Mouse (Mus musculus): ENCODE data around the gene Adipor2.
"Not testable (repeated sequence)": the region's sequence is repeated elsewhere in the genome, so short reads cannot be mapped to it uniquely, and the experiment has no call there.

Adipor2 gene

GRCm38 (mm10) chr6:119417354-119417753 is at the start of gene Adipor2:
Gene Adipor2, minus strand, starts transcription at chr6:119417704.
- DNase-seq (ENCODE audit: extremely low read depth, low read depth, low spot score): peak; percentile 33

- DNase-seq (ENCODE audit: extremely low read depth, low read depth, low spot score): no peak
Observed at GRCm38 (mm10) chr6:119466161-119466560, 48.7 kb upstream of the Adipor2 start.

DNA sequence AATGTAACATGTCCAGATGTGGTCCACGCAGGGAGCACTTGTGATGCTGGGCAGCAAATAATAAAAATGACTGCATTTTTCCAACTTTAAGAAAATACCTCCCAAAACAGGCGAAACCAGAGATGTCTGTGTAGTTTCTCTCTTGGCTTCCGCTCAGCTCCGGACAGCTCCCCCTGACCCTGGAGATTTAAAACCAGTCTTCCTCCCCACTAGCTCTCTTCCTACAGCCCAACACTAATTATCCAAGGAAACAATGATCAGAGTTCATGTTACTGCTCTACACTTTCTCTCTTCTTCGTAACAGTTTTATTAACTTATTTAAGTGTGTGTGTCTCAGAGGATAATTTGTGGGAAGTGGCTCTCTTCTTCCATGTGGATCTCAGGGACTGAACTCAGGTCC is 42.9 kb upstream of the Adipor2 start:
- DNase-seq (ENCODE audit: extremely low read depth, low read depth, low spot score): no peak

DNA sequence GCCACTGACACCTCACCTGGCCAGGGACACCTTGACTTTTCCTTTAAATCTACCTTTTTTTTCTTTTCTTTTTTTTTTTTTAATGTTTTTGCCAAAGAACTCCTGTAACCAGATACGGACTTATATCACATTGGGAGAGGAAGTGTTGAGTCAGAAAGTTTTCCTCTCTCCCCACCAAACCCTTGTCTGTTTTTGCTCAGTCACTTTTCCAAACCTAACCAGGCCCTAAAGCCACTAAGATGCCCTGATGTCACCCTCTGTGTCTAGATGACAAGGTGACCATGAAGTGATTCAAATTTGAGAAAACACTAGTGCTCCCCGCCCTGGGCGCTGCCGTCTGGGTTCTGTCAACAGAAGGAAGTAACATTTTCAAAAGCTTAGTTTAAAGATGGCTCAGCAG is 41.5 kb upstream of the Adipor2 start:
- DNase-seq (ENCODE audit: extremely low read depth, low read depth, low spot score): no peak

DNA sequence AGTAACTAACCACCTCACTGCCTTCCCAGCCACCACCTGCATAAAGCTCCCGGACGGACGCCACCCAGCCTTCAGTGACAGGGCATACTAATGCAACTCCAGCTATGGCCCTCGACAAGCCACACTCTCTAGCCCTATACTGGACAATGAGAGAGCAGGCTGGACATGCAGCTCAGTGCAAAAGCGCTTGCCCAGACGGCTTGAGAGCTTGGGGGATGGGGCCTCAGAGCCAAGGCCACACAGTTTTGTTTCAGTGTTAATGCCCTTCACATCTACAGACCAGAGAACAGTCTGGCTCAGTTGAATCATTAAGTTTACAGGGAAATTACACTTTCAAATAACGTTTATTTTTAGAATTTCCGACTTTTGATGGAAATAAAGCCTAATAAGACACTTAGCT is 40.7 kb upstream of the Adipor2 start:
- DNase-seq (ENCODE audit: extremely low read depth, low read depth, low spot score): no peak

DNA sequence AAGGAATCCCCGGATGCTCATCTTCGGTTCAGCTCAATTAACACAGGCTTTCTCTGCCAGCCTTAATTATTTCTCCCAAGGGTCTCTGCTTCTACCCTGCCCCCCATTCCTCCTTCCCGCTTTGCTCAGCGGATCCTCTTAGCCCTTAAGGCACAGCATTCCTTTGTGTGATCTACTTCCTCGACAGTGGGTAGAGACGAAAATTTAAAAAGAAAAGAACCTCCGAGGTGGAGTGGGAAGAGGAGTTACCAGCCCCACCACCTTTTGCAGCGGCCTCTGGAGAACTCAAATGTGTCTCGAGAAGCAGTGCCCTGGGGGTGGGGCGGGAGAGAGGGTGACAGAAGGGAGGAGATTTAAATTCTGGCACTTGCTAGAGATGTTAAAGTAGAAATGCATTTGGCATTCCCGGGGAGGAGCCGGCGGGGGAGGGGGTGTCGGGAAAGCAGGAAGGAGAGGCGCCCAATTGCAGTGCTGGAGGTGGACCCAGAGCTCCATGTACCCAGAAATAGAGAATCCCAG is 34.5 kb upstream of the Adipor2 start:
- DNase-seq (ENCODE audit: extremely low read depth, low read depth, low spot score): no peak

DNA sequence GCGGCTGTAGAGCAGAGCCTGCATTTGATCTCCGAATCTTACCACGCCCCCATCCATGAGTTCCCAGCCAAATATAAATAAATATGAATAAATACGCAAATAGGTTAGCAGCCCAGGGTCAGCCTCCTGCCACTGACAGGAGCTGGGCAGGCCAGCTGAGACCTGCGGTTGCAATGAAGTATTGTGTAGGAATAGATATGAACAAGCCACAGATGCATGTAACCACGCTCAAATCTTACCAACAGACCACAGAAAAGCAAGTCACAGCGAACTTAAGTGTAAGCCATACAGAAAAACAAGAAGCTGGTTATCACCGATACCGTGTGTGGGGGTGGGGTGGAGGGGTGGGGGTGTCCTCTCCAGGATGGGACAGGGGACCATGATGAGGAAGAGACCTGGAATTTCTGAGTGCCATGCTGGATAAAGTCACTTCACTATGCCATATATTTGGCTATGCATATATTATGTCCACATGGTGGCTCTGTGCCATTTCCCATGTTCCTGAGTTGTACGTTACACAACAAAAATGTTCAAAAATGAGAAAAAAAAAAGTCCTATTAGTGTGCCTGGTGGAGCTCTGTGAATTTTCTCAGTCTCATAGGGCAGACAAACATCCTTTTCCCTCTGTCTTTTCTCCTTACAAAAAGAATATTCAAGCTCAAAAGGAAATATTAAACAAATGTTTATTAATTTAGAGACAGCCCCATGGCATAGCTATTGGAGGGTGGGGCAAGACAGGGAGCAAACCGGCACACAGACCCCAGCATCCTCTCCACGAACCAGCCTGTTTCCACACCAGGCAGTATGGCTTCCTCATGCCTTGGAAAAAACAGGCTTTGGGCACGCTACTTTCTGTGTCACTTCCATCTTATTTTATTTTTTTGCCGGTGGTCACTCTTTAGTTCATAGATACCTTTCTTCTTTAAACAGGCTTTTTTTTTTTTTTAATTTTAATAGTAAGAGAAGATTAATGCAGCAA is 33.8 kb upstream of the Adipor2 start:
- DNase-seq (ENCODE audit: extremely low read depth, low read depth, low spot score): no peak

DNA sequence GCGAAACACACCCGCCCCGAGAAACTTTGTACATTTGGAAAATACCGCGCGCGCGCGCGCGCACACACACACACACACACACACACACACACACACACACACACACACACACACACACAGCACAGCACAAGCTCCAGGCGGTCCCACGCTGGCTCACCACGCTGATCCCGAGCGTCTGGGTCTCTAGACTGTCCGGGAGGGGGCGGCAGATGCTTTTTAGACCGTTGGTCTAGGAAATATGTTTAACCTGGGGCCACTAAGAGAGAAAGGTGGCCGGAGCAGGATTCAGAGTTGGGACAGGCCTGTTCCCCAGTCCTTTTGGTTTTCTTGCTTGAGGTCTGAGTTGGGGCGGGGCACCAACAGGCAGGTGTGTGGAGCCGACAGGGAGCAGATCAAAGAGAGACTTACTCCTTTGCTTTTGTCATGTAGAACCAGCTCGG is 31.6 kb upstream of the Adipor2 start:
- DNase-seq (ENCODE audit: extremely low read depth, low read depth, low spot score): no peak

- no peak for DNase-seq (ENCODE audit: extremely low read depth, low read depth, low spot score)
Observed at GRCm38 (mm10) chr6:119448321-119449059, 31.0 kb upstream of the Adipor2 start.

GRCm38 (mm10) chr6:119445671-119446607 is 28.4 kb upstream of the Adipor2 start:
- no peak for DNase-seq (ENCODE audit: extremely low read depth, low read depth, low spot score)

DNA sequence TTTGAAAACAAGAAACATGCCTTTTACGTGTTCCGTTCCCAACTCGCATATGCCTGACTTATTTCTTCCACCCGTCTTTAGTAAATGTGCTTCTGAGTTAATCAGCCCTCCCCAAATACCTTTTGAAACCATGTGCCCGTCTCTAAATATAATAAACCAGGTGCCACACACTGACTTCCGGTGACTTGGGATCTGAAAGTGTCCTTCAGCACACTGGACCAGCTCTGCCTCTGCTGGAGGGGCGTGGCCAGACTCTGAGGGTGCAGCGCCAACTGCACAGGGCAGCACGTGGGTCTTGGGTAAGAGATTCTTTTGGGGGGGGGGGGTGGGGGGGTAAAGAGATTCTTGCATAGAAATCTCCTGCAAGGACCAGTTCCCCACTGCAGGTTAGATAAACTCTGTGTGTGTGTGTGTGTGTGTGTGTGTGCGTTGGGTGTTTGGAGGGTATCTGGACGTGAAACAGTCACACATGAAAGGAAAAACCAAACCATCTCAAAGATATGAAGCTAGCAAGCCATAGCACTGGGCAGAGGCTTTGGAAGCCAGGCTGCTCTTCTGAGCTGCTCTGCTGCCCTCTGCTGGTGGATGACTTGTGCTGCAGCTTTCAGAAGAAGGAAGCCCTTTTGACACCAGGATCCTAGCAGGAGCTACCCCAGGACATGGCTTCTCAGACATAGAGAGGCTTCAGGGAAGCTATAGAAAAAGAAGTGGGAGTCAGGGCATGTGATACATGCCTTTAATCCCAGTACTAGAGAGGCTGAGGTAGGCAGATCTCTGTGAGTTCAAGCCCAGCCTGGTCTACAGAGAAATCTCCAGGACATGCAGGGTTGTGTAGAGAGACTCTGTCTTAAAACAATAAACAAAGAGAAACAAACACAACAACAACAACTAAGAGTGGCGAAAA is 26.5 kb upstream of the Adipor2 start:
- no peak for DNase-seq (ENCODE audit: extremely low read depth, low read depth, low spot score)

- DNase-seq (ENCODE audit: extremely low read depth, low read depth, low spot score): not testable (repeated sequence)
Observed at GRCm38 (mm10) chr6:119442729-119443128, 25.2 kb upstream of the Adipor2 start.

DNA sequence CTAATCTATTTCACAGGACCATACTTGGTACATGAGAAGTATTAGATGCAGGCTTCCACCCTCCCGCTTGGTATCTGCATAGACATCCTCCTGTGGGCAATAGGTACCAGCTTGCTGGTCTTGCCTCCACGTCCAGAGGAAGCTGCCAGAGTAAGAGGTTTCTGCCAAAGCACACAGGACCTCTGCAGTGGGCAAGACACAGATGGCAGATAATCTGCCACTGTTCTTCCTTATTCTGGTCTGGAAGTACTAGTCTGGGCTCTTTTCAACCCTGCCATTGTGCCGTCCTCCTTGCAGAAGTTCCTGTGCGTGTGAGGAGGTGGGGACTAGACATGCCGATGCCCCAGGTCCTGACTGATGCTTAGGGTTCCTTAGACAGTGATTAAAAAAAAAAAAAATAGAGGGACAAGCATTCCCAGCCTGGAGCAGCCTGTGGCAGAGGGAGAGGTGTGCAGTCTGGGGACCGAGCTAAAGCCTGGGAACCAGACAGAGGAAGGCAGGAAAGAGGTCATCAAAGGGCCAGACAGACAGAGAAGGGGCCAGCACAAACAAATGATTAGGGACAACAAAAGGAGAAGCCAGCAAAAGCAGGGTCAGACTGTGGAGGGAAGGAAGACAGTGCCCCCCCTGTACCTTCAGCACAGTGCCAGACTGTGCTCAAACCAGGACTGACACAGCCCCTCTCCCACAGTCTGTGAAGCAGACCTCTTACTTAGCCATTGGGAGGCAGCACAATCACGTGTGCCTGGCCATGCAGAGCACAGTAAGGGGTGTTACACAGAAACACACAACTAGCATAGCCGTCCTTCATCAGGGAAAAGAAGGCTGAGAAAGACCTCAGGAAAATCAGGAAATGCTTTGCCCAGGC is 20.6 kb upstream of the Adipor2 start:
- DNase-seq (ENCODE audit: extremely low read depth, low read depth, low spot score): no peak

- no peak for DNase-seq (ENCODE audit: extremely low read depth, low read depth, low spot score)
Observed at GRCm38 (mm10) chr6:119434394-119434793, 16.9 kb upstream of the Adipor2 start.

GRCm38 (mm10) chr6:119431751-119432324 is 14.3 kb upstream of the Adipor2 start:
- peak; percentile 39 for DNase-seq (ENCODE audit: extremely low read depth, low read depth, low spot score)

DNA sequence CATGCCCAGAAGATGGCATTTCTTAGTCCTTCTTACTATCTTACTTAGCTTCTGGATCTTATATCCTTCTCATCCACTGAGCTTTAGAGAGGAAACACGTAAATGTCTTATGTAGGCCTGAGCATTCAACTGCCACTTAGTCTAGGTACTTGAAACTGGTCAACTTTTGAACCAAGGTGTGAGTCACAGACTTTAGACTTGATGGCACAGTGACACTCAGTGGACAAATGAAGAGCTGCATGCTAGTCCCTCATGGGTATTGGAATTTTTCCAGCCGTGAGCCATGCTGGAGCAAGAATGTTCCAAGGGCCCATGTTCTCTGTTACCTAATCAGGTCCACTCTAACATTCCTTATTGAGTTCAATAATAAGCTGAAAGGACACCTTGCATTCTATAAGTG is 13.0 kb upstream of the Adipor2 start:
- peak; percentile 39 for DNase-seq (ENCODE audit: extremely low read depth, low read depth, low spot score)

- peak; percentile 59 for DNase-seq (ENCODE audit: extremely low read depth, low read depth, low spot score)
Observed at GRCm38 (mm10) chr6:119429311-119429710, 11.8 kb upstream of the Adipor2 start.

- no peak for DNase-seq (ENCODE audit: extremely low read depth, low read depth, low spot score)
Observed at GRCm38 (mm10) chr6:119428611-119429010, 11.1 kb upstream of the Adipor2 start.

Data from fat pad, adult 2 months (tissue).